Mouse (Mus musculus): ENCODE results near the gene Ttc13.

Gene Ttc13

DNA sequence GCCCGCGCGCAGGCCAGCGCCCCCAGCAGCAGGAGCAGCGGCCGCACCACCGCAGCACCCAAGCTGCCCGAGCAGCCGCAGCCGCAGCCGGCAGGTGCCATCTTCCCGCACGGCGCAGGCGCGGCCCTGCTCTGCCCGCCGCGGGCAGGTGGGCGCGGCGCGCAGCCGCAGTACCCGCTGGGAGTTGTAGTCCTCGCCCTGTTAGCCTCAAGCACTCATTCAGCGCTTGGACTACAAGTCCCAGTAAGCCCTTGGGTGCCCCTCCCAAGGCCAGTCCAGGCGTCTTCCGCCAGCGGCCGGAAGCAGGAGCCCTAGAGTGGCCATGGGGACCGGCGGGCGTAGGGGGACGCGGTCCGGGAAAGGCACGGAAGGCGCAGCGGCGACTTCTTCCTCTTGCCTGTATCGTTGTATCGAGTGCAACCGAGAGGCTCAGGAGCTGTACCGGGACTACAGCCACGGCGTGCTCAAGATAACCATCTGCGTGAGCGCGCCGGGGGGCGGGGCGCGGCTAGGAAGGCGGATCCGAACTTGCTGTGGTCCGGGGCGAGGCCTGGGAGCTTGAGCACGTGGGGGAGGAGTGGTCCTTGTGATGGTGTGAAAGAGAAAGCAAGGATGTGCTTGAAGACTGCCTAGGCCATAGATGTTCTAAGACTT is at the start of gene Ttc13, which contains the start of gene Arv1:
Gene Ttc13, minus strand, starts transcription at position 122 of the 654 bp plus-strand sequence.
Gene Arv1, plus strand, starts transcription at position 278 of the 654 bp plus-strand sequence.
- DNase-seq (ENCODE audit: low spot score): peak; percentile 88

DNA sequence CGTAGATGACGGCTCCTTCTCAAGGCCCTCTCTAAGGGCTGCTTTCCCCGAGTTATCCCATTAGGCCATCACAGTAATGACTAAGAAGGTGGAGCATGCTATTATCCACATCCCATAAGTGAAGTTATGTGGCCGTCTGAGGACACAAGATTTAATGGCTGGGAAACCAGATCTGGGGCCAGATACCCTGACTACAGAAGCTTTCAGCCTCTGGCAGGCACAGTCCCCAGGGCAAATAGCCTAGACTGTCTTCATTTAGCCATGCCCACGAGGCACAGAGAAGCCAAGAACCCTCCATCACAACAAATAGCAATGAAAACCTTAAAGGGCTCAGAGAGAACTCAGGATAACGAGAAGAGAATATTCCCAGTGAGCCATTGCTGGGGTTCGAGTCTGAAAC is 41.3 kb upstream of the Ttc13 start:
- DNase-seq (ENCODE audit: low spot score): no peak

DNA sequence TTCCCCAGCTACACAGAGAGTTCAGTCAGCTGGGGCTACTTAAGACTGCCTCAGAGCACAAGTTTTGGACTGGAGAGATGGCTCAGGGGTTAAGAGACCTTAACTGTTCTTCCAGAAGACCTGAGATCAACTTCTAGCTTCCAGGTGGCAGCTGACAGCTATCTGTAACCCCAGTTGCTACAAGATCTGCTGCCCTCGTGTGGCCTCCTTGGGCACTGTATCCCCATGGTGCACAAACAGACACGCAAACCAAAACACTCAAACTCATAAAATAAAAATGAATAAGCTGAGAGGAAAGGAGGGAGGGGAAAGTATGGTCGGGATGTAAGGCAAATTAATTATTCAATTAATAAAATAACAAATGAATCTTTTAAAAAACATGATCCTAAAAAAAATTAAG is 36.8 kb upstream of the Ttc13 start:
- no peak for DNase-seq (ENCODE audit: low spot score)

DNA sequence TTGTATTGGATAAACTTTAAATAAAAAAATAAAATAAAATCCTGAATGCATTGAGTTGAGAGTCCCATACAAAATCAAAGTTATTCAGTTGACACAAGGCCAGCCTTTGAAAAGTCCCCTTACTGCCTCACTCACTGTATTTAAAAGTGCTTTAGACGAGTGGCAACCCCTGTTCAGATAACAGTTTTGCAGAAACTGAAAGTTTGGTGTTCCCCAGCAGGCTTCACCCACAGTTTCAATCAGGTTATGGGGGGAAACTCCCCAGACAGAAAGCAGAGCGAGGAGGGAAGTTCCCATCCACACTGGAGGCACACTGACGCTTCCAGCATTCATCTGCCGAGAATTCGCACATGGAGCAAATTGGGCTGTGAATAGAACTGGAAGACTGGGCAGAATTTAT is 34.8 kb upstream of the Ttc13 start:
- DNase-seq (ENCODE audit: low spot score): no peak

DNA sequence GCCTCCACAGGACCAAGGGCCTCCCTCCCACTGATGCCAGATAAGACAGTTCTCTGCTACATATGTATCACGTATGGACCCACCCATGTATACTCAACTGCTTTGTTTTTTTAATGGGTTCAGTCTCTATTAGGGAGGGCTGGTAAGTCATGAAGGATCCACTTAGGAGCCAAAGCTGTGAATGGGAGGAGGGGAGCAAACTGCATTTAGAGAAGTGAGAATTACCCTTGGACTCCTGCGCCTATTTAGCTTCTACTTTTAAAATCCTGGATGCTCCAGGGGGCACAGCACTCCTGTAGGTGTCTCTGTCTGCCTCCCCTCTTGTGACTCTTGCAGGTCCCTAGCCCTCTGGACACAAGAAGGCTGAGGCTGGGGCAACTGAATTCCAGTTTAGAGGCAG is 34.4 kb upstream of the Ttc13 start:
- DNase-seq (ENCODE audit: low spot score): no peak

DNA sequence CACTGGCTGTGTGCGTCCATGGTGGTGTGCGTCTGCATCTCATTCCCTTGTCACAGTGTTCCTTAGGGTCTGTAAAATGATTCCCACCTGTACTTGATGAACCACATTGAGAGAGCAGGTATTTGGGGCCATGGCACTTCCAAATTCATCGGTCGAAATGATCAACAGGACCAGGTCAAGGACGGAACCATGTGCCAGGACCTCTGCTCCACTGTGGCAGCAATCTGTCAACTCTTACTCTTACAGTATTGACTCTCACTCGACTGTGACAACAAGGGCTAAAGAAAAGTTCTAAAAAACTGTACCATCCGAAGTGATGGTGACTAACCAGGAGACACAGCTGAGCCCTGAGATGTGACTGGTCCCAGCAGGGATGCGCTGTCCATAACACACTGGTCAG is 33.7 kb upstream of the Ttc13 start:
- no peak for DNase-seq (ENCODE audit: low spot score)

DNA sequence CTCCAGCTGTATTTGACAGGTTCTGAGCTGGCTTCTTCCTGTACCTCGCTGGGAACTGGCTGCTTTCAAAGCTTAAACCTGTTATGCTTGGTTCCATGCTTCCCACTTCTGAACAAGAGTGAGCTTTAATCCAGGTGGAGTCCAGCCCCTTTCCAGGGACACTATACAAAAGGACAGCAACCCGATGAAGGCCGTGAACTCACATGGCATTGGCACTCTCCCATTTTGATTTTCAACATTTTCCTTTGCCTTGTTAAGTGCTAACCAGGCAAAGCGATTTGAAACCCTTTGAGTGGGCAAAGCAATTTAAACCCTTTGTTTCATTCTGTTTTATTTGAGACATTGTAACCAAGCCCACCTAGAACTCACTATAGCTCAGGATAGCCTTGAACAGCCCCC is 33.0 kb upstream of the Ttc13 start:
- DNase-seq (ENCODE audit: low spot score): no peak

DNA sequence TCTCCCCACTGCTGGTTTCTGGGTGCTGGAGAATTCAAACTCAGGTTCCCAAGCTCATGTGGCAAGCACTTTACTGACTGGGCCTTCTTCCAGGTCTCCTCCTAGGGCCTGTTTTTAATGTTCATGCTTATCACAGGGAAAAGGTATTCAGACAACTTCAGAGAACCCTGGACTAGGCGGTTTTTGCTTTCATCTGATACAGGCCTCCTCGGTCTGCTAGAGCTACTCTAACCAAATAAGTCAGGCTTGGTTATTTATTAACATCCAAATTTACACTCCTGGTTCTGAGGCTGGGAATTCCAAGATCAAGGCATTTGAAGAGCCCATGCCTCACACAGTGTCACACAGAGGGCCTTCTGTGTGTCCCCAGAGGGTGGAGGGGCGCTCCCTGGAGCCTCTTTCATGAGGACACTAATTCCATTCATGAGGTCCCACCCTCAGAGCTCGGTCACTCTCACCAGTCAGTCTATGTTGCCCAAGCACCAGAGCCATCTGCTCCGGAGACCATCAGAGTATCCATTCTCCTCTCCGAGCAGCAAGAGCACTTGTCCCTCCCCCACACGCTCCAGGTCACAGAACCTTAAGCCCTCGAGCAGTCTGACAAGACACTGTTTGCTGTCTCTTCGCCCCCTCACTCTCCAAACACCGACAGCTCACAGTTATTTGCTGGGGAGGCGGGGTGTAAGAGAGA is 32.5 kb upstream of the Ttc13 start:
- no peak for DNase-seq (ENCODE audit: low spot score)

DNA sequence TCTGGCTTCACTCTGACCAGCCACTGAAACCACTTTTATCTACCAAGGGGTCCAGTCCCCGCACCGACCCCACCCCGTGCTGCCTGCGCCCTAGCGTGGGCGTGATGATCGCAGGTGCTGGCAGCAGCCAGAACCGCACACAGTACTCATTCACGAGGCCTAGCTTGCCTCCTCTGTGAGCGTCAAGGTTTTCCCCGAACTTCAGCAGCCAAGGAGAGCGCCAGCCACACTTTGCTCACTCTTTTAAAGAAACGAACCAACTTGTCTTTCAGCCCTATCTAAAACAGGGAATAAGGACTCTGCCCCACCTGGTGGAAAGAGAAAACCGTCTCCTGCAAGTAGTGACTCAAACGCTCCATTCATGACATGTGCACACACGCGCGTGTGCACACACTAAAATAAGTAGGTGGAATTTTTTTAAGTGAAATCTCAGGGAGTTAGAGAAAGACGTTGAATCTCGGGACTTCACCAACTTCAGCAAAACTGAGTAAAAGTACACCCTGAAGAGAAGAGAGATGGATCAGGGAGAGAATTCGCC is 30.6 kb upstream of the Ttc13 start:
- no peak for DNase-seq (ENCODE audit: low spot score)

DNA sequence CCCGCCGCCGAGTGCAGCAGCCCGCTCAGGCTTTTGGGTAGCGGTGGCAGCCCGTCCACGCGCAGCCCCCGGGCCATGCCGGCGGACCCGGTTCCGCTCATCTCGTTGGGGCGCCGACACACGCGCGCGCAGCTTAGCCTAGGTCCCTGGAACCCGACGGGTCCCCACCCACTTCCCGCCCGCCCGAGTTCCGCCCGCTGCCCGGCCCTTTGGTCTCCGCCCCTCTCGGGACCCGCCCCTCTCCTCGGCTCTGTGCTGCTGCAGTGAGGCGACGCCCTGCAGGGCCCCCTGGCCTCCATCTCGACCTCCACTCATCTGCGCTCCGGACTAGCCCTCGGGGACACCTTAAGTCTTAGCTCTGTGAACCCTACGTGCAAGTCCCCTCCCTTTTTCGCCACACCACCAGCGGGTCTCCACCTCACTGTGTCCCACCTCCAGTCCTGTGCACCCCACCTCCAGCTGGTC is 30.0 kb upstream of the Ttc13 start, which contains the start of gene Fam89a:
Gene Fam89a, minus strand, starts transcription at position 124 of the 465 bp plus-strand sequence.
- no peak for DNase-seq (ENCODE audit: low spot score)

DNA sequence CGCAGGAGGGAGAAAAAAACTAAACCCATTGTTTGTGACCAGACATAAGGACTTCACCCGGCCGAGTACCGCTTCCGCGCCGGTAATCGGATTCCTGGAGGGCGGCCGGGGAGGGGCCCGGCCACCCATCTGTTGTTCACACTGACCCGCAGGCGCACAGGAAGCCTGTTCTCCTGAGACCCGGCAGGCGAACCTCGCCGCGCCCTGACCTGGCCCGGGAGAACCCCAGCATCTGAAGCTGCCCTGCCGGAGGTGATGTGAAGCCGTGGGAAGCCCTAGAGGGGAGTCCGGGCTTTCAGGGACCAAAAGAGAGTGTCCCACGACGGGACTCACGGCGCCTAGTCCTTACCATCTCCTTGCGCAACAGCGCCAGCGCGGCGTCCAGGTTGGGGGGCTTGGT is 29.4 kb upstream of the Ttc13 start:
- DNase-seq (ENCODE audit: low spot score): no peak

DNA sequence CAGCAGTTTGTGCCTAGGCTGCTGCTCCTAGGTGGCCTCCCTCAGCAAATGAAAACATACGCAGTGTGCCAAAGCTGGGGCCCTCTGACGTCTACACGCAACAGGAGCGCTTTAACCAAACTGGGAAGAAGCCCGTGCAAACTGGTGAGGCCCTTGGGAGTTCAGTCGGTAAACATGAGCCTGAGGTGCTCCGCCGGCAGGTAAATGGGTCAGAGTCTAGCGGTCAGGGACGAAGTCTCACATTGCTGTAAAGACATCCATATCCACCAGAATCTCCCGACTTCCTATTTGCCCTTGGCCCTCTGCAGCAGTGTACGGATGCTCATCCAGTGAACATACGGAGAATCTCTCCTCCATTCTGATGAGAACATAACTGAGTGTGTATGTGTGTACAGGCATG is 24.9 kb upstream of the Ttc13 start:
- DNase-seq (ENCODE audit: low spot score): no peak

DNA sequence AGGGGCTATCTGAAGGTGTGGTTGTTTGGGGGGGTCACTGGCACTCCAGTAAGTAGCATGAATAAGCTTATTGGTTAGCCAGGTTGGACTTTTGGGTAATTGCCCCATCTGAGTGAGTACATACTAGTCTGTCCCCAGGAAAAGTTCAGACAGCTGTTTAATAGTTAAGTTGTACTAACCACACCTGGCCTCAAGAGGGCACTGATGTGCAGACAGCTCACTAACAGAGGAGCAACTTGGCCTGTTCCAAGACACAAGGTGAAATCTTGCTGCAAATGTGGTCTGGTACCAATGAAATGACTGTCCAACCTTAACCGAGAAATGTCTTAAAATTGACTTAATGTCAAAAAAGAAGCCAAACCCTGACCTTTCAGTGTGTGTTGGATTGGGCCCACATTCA is 17.5 kb upstream of the Ttc13 start:
- no peak for DNase-seq (ENCODE audit: low spot score)

DNA sequence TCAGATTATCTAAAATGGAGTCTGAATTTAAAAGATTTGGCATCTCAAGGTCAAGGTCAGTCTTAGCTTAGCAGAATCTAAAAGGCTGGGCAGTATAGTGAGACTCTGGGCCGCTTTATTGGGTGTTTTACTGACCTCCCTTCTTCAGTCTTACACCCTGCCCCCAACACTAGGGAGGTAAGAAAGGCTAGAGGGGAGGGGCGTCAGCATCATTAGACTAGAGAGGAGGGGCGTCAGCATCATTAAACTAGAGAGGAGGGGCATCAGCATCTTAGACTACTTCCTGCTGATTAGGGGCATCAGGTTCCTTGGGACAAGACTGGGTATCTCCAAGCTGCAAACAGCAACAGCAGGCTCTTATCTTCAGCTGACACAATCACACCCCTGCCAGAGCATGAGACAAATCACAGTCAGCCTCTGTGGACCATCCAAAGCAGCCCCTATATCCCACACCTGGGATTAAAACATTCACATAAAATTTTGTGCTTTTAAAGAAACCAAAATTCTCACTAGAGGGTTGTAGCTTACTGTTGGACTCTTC is 13.7 kb upstream of the Ttc13 start:
- DNase-seq (ENCODE audit: low spot score): no peak

DNA sequence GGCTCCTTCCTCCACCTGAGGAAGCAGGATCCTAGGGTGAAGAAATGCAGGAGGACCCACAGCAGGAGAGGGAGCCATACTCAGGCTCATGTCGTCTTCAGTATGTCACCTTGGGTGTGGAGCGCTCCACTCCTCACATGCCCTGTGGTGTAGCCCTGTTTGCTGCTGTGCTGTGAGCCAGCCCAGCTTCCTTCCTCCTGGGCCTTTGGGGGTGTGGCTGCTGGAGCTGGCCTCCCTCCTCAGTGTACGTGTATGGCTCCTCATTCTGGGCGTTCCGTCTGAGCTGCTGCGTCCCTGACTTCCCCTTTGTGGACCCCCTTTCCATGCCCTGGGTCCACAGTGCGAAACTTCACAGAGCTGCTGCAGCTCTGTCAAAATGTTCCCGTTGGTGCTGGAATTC is 11.0 kb upstream of the Ttc13 start:
- DNase-seq (ENCODE audit: low spot score): no peak

DNA sequence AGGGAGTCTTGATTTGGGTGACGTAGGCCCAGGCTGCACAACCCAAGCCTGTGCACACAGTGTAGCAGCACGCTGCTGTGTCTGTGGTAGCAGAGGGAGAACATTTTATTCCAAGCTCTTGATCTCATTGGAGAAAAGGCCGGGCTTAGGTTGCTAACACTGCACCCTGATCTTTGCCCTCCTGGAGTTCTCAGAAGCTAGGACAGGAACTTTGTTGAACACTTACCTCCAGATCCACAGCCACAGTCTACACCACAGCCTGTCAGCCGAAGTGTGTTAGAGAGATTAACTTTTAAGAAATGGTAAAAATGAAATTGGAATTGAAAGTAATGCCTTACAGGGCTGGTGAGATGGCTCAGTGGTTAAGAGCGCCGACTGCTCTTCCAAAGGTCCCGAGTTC is 2.5 kb upstream of the Ttc13 start:
- no peak for DNase-seq (ENCODE audit: low spot score)

DNA sequence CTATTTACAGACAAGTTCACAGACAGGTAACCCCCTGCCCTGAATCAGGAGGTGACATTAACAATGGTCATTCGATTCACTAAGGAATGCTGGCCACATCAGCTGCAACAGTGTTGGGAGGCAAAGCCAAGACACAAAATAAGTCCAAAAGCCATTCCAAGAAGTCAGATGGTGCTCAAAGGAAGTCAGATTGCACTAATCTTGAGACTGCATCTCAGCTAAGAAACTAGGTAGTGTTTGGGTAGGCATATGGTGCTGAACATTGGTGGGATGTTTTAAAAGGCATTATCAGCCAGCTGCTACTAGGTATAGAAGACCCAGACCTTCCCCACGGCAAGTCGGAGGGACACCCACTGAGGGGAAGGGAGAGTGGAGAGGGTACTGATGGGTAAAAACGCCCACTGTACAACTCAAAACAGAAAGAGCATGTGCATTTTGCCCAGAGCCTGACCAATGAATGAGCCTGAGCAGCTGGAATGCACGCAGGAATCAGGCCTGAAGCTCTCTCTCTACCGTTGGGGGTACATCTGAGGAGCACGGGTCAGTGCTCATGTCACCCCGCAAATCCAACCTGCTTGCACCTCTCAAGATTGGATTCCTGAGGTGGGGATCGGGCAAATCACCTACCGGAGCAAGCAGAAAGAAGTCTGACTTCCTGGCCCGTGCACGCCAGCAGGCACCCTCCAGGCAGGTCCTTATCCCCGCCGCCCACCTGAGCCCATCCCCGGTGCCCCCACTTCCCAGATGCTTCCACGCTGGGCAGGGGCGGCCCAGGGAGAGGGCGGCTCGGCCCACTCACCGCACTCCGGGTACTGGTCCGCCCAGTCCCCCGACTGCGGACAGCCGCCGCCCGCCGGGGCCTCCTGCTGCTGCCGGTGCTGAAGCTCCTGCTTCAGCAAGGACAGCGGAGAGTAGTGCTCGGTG is 583 bp downstream of the Ttc13 start:
- no peak for DNase-seq (ENCODE audit: low spot score)

DNA sequence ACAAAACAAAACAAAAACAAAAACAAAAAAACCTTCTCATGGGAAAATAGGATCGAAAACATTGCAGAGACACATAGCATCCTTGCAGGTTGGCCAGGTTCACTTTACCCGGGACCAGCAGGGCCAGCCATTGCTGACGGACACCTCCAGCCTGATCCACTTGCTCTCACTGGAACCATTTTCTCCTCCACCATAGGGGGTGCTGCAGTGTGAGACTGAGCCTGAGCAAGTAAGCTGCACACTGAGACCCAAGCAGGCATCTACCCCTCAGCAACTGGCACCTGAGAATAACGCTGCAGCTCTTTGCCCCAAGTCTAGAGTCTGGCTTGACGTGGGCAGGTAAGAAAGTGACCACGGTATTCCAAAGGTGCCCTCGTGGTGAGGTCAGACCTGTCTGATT is 1.6 kb downstream of the Ttc13 start:
- no peak for DNase-seq (ENCODE audit: low spot score)

DNA sequence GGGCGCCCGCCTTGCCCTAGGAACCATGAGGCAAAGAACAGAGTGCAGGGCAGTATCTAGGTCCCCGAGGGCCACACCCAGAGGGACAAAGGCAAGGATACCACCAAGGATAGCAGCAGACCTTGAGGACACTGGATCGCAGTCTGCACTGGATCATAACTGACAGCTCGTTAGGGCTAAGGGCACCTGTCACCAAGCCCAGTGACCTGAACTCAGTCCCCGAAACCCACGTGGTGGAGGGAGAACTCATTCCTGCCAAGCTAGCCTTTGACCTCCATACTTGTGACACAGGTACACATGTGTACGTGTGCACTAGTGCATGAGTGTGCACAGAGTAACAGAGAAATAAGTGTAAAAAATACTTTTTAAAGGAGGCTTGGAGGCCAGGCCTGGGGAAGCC is 6.0 kb downstream of the Ttc13 start:
- no peak for DNase-seq (ENCODE audit: low spot score)

DNA sequence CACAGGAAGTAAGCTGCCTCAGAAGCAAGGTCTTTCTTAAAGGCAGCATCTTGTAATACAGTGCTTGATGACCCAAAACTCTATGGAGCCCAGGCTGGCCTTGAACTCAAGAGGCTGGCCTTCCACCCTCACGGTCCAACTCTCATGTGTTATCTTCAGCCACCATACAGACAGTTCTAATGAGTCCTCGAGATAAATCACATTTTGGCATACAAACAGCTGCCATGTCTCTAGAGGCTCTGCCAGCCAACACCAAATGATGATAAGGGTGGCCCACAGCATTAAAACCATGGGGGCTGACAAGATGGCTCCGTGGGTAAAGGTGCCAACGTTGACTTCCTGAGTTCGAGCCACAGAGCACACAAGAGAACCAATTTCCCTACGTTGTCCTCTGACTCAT is 8.6 kb downstream of the Ttc13 start:
- DNase-seq (ENCODE audit: low spot score): no peak

DNA sequence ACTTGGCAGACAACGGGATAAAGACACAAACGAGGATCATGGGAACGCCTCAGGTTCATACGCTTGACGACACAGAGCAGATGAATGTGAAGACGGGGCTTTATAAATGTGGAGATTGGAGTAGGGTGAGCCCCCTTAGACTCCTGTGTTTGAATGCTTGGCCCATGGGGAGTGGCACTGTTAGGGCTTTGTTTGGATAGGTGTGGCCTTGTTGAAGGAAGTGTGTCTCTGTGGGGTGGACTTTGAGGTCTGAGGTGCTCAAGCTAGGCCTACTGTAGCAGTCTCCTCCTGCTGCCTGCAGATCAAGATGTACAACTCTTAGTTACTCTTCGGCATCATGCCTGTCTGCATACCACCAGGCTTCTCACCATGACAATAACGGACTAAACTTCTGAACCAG is 16.0 kb downstream of the Ttc13 start:
- no peak for DNase-seq (ENCODE audit: low spot score)

DNA sequence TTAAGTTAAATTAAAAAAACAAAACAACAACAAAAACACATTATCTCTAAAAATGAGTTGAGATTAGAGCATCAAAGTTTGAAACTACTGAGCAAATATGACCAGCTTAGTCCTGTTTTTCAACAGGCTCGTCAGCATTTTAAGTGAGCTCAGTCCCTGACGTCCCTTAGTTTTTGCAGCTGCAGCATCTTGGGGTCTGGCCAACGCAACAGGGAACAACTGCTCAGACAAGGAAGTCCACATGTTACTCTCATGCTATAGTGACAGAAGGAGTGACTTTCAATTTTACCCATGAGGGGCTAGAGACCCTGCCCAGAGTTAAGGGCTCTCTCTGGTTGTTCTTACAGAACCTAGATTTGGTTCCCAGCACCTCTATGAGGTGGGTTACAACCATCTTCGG is 17.4 kb downstream of the Ttc13 start:
- no peak for DNase-seq (ENCODE audit: low spot score)

Data from ovary, postnatal 14 days (tissue).